Mouse (Mus musculus): Measurements from ENCODE around the gene Ebf1. TPM values are rescaled to one million over a fixed set of nuclear protein-coding genes. Genes with fewer than 3 reads are reported as not detected.

Ebf1 gene
- total and polyA plus RNA-seq, 2 experiments from 2014 or later: 27.1 to 30.0 TPM

- H3K27ac ChIP-seq (ENCODE audit: low read depth, low read length): no peak overlapping the region
- 86% methylated on average over 2 of the region's 2 CpGs for WGBS
- H3K4me2 ChIP-seq (ENCODE audit: low read depth, low read length, poor library complexity, severe bottlenecking): no peak overlapping the region
- no peak overlapping the region for H3K4me3 ChIP-seq (ENCODE audit: low read depth, low read length)
- H3K9ac ChIP-seq (replicated peaks; ENCODE audit: low read length, poor library complexity, severe bottlenecking): no peak overlapping the region
- no peaks in the 10 kb centered on the region for H3K27me3 ChIP-seq (ENCODE audit: insufficient read depth, low read length)
- no peak for TF ChIP-seq CTCF (IDR thresholded peaks at IDR 0.05)
- no peaks in the 10 kb centered on the region for H3K9me3 ChIP-seq (ENCODE audit: low read length)
- ATAC-seq (ENCODE audit: low FRiP score) (no peak), DNase-seq (ENCODE audit: low spot score) (no peak)
- no peaks in the 10 kb centered on the region for H3K4me1 ChIP-seq (ENCODE audit: insufficient read depth, low read length)
- H3K36me3 ChIP-seq (ENCODE audit: insufficient read depth, low read length): no peaks in the 10 kb centered on the region
Measured at GRCm38 (mm10) chr11:44944401-44944800, 327.3 kb downstream of the Ebf1 start.

DNA sequence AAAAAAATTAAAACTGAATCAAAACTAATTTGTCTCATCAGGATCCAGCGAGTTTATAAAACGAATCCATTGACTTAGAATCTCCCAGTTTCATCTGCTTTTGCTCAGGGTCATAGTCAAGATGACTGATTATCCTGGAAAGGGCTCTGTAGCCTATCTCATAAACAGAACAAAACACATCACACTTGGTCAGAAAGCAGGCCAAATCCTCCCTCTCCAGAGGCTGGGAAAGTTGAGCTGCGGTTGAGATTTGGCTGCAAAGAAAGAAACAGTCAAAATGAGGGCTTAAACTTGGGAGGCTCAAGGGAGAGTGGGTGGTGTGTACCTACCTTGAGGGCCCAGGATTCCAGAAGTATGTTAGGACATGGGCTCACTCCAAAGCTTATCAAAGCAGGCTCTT lies 329.5 kb downstream of the Ebf1 start:
- Histone ChIP-seq H3K9me3 (ENCODE audit: low read length) (no peaks in the 10 kb centered on the region), H3K36me3 (ENCODE audit: insufficient read depth, low read length) (no peaks in the 10 kb centered on the region), H3K27ac (ENCODE audit: low read depth, low read length) (no peak overlapping the region), H3K4me2 (ENCODE audit: low read depth, low read length, poor library complexity, severe bottlenecking) (no peak overlapping the region), H3K9ac (replicated peaks; ENCODE audit: low read length, poor library complexity, severe bottlenecking) (no peak overlapping the region), H3K27me3 (ENCODE audit: insufficient read depth, low read length) (no peaks in the 10 kb centered on the region), H3K4me1 (ENCODE audit: insufficient read depth, low read length) (no peaks in the 10 kb centered on the region), H3K4me3 (ENCODE audit: low read depth, low read length) (no peak overlapping the region)
- DNase-seq (ENCODE audit: low spot score) (no peak), ATAC-seq (ENCODE audit: low FRiP score) (no peak)
- TF ChIP-seq CTCF (IDR thresholded peaks at IDR 0.05): no peak
- WGBS: 88% methylated on average over 3 of the region's 3 CpGs

DNA sequence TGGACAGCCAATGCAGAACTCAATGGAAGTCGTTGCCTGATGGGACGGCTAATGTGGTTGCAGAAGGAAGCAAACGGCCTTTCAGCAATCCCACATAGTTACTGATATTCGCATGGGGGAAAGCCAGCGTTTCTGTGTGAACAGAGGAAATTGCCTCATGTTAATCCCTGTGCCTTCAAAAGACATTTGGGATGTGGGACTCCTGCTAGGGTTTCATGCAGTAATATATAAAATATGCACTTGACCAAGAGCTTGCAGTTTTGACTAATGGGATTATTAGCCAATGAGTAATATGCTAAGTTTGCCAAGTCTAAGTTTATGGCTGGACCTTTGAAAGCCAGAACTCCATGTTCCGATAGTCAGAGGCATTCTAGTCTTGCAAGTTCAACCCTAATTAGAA lies 331.4 kb downstream of the Ebf1 start:
- Histone ChIP-seq H3K4me1 (ENCODE audit: insufficient read depth, low read length) (no peaks in the 10 kb centered on the region), H3K9me3 (ENCODE audit: low read length) (no peaks in the 10 kb centered on the region)
- TF ChIP-seq CTCF (IDR thresholded peaks at IDR 0.05): no peak

GRCm38 (mm10) chr11:44949140-44949539 lies 332.0 kb downstream of the Ebf1 start:
- H3K9me3 ChIP-seq (ENCODE audit: low read length): no peaks in the 10 kb centered on the region
- H3K27ac ChIP-seq (ENCODE audit: low read depth, low read length): no peak overlapping the region
- no peak for TF ChIP-seq CTCF (IDR thresholded peaks at IDR 0.05)
- H3K36me3 ChIP-seq (ENCODE audit: insufficient read depth, low read length): no peaks in the 10 kb centered on the region
- no peak overlapping the region for H3K9ac ChIP-seq (replicated peaks; ENCODE audit: low read length, poor library complexity, severe bottlenecking)
- H3K4me3 ChIP-seq (ENCODE audit: low read depth, low read length): no peak overlapping the region
- no peak overlapping the region for H3K4me2 ChIP-seq (ENCODE audit: low read depth, low read length, poor library complexity, severe bottlenecking)
- H3K27me3 ChIP-seq (ENCODE audit: insufficient read depth, low read length): no peaks in the 10 kb centered on the region
- no peaks in the 10 kb centered on the region for H3K4me1 ChIP-seq (ENCODE audit: insufficient read depth, low read length)
- DNase-seq (ENCODE audit: low spot score) (no peak), ATAC-seq (ENCODE audit: low FRiP score) (no peak)
- 89% methylated on average over 3 of the region's 3 CpGs for WGBS

More for the DNA sequence above, 331.4 kb downstream of the Ebf1 start:
- DNase-seq (ENCODE audit: low spot score): no peak
- Histone ChIP-seq H3K4me3 (ENCODE audit: low read depth, low read length) (no peak overlapping the region), H3K4me2 (ENCODE audit: low read depth, low read length, poor library complexity, severe bottlenecking) (no peak overlapping the region), H3K27ac (ENCODE audit: low read depth, low read length) (no peak overlapping the region), H3K27me3 (ENCODE audit: insufficient read depth, low read length) (no peaks in the 10 kb centered on the region), H3K9ac (replicated peaks; ENCODE audit: low read length, poor library complexity, severe bottlenecking) (no peak overlapping the region), H3K36me3 (ENCODE audit: insufficient read depth, low read length) (no peaks in the 10 kb centered on the region)
- no peak for ATAC-seq (ENCODE audit: low FRiP score)
- 88% methylated on average over 6 of the region's 6 CpGs for WGBS

GRCm38 (mm10) chr11:44950319-44950718 lies 333.2 kb downstream of the Ebf1 start:
- Histone ChIP-seq H3K27me3 (ENCODE audit: insufficient read depth, low read length) (no peaks in the 10 kb centered on the region), H3K4me2 (ENCODE audit: low read depth, low read length, poor library complexity, severe bottlenecking) (no peak overlapping the region), H3K36me3 (ENCODE audit: insufficient read depth, low read length) (no peaks in the 10 kb centered on the region), H3K9me3 (ENCODE audit: low read length) (no peaks in the 10 kb centered on the region), H3K4me1 (ENCODE audit: insufficient read depth, low read length) (no peaks in the 10 kb centered on the region), H3K9ac (replicated peaks; ENCODE audit: low read length, poor library complexity, severe bottlenecking) (no peak overlapping the region), H3K4me3 (ENCODE audit: low read depth, low read length) (no peak overlapping the region), H3K27ac (ENCODE audit: low read depth, low read length) (no peak overlapping the region)
- WGBS: 94% methylated on average over 9 of the region's 9 CpGs
- no peak for TF ChIP-seq CTCF (IDR thresholded peaks at IDR 0.05)
- ATAC-seq (ENCODE audit: low FRiP score): no peak
- no peak for DNase-seq (ENCODE audit: low spot score)

- no peaks in the 10 kb centered on the region for H3K36me3 ChIP-seq (ENCODE audit: insufficient read depth, low read length)
- ATAC-seq (ENCODE audit: low FRiP score): no peak
- H3K27me3 ChIP-seq (ENCODE audit: insufficient read depth, low read length): no peaks in the 10 kb centered on the region
- no peak overlapping the region for H3K4me2 ChIP-seq (ENCODE audit: low read depth, low read length, poor library complexity, severe bottlenecking)
- 92% methylated on average over 4 of the region's 4 CpGs for WGBS
- no peak overlapping the region for H3K9ac ChIP-seq (replicated peaks; ENCODE audit: low read length, poor library complexity, severe bottlenecking)
- no peaks in the 10 kb centered on the region for H3K9me3 ChIP-seq (ENCODE audit: low read length)
- H3K4me3 ChIP-seq (ENCODE audit: low read depth, low read length): no peak overlapping the region
- no peaks in the 10 kb centered on the region for H3K4me1 ChIP-seq (ENCODE audit: insufficient read depth, low read length)
- TF ChIP-seq CTCF (IDR thresholded peaks at IDR 0.05): no peak
- H3K27ac ChIP-seq (ENCODE audit: low read depth, low read length): no peak overlapping the region
- DNase-seq (ENCODE audit: low spot score): no peak
Measured at GRCm38 (mm10) chr11:44951506-44951905, 334.4 kb downstream of the Ebf1 start.

All from midbrain, postnatal 0 days (tissue).